ENCODE assay signal across 8 mouse cellular contexts in the genomic region with DNA sequence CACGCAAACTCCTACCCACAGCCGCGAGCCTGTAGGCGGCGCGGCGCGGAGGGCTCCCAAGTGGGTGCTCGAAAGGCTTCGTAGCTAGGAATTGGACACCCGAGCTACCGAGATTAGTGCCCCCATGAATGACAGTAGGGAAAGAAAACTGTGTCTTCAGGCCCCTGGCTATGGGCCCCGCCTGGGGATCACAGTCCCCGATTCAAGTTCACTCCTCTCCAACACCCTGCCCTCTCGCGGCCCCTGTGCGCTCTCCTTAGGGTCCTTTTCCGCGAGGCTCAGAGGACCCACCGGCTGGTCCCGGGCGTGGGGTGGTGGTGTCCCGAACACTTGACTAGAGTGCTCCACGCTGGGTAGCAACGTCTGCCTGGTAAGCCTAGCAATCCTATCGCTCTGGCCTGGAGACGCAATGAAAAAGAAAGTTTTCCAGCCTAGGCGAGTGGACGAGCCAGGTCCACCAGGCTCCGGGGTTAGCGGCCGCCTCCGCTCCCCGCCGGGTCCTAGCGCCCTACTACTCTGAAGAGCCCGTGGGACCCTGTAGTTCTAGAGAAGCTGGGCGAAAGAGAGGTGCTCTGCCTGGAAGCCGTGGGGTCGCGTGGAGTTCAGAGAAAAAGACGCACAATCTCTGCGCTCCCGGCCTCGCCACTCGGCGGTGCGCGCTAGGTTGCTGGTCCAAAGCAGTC. TPM values are rescaled to one million over a fixed set of nuclear protein-coding genes. Genes with fewer than 3 reads are reported as not detected.
DNase-seq lines count a peak whose midpoint lies in the region; ATAC-seq and TF ChIP-seq lines count a peak whose summit lies in the region.

No protein-coding gene starts in this region.

- peaks cover 7% of the 10 kb centered on the region for H3K4me1 ChIP-seq in forebrain, embryonic 14.5 days (ENCODE audit: control insufficient read depth, insufficient read depth, low read length)
- H3K4me1 ChIP-seq in liver, postnatal 0 days (ENCODE audit: insufficient read depth): peaks cover 20% of the 10 kb centered on the region
- peaks cover 23% of the 10 kb centered on the region for H3K4me1 ChIP-seq in neural tube, embryonic 12.5 days
- H3K4me1 ChIP-seq in testis, adult 2 months (ENCODE audit: control insufficient read depth, insufficient read depth, low read length): peaks cover 22% of the 10 kb centered on the region

- H3K9me3 ChIP-seq in forebrain, embryonic 14.5 days (replicated peaks; ENCODE audit: control insufficient read depth, low read length): no peaks in the 10 kb centered on the region
- H3K9me3 ChIP-seq in liver, postnatal 0 days (ENCODE audit: low read length): no peaks in the 10 kb centered on the region
- H3K9me3 ChIP-seq in neural tube, embryonic 12.5 days: no peaks in the 10 kb centered on the region

- TF ChIP-seq EP300 in liver, postnatal 0 days (IDR thresholded peaks at IDR 0.05; ENCODE audit: low read depth): no peak

- no peak overlapping the region for H3K27ac ChIP-seq in forebrain, embryonic 14.5 days (ENCODE audit: low read depth, low read length)
- H3K27ac ChIP-seq in liver, postnatal 0 days (ENCODE audit: low read depth): peak overlapping the region; percentile 85
- H3K27ac ChIP-seq in neural tube, embryonic 12.5 days: no peak overlapping the region
- peak overlapping the region; percentile 27 for H3K27ac ChIP-seq in testis, adult 2 months (ENCODE audit: control insufficient read depth, insufficient read depth, low read depth, low read length)

- no peak for TF ChIP-seq POLR2A in testis, adult 2 months (IDR thresholded peaks at IDR 0.05; ENCODE audit: control insufficient read depth, low read depth, low read length)

- intact Hi-C loops in heart, postnatal 10 days (cut with DNase I): loop anchor here (2.0 kb wide), 2 partner anchors 37 to 61 kb away; partner anchors contain the start of gene Cebpg

- H3K4me3 ChIP-seq in forebrain, embryonic 14.5 days (ENCODE audit: low read depth, low read length): peak overlapping the region; percentile 48
- H3K4me3 ChIP-seq in liver, postnatal 0 days (ENCODE audit: low read depth, low read length): peak overlapping the region; percentile 69
- H3K4me3 ChIP-seq in neural tube, embryonic 12.5 days: peak overlapping the region; percentile 48
- peak overlapping the region; percentile 76 for H3K4me3 ChIP-seq in testis, adult 2 months (ENCODE audit: control insufficient read depth, low read depth, low read length)

- no peaks in the 10 kb centered on the region for H3K36me3 ChIP-seq in forebrain, embryonic 14.5 days (ENCODE audit: control insufficient read depth, insufficient read depth, low read length)
- no peaks in the 10 kb centered on the region for H3K36me3 ChIP-seq in liver, postnatal 0 days (replicated peaks; ENCODE audit: insufficient read depth, low read length)
- no peaks in the 10 kb centered on the region for H3K36me3 ChIP-seq in neural tube, embryonic 12.5 days
- H3K36me3 ChIP-seq in testis, adult 2 months (ENCODE audit: control insufficient read depth, insufficient read depth, low read length): no peaks in the 10 kb centered on the region

- H3K27me3 ChIP-seq in forebrain, embryonic 14.5 days (replicated peaks; ENCODE audit: control insufficient read depth, insufficient read depth, low read length): peaks cover 69% of the 10 kb centered on the region
- peaks cover 39% of the 10 kb centered on the region for H3K27me3 ChIP-seq in liver, postnatal 0 days (ENCODE audit: insufficient read depth, low read length)
- H3K27me3 ChIP-seq in neural tube, embryonic 12.5 days (replicated peaks): peaks cover 73% of the 10 kb centered on the region
- no peaks in the 10 kb centered on the region for H3K27me3 ChIP-seq in testis, adult 2 months (ENCODE audit: control insufficient read depth, insufficient read depth, low read length)

- WGBS in forebrain, embryonic 14.5 days: under 1% methylated on average over 49 of the region's 49 CpGs
- under 1% methylated on average over 49 of the region's 49 CpGs for WGBS in liver, postnatal 0 days (ENCODE audit: insufficient replicate concordance)
- under 1% methylated on average over 49 of the region's 49 CpGs for WGBS in neural tube, embryonic 12.5 days

- peak overlapping the region; percentile 56 for H3K9ac ChIP-seq in forebrain, embryonic 14.5 days (ENCODE audit: low read length)
- peak overlapping the region; percentile 71 for H3K9ac ChIP-seq in liver, postnatal 0 days (replicated peaks)
- peak overlapping the region; percentile 61 for H3K9ac ChIP-seq in neural tube, embryonic 12.5 days

- peak; percentile 43 for TF ChIP-seq CTCF in liver, postnatal 0 days (IDR thresholded peaks at IDR 0.05; ENCODE audit: low read depth)
- 0 out of 2 replicates have a peak, but pooled peaks have one; percentile 4 for TF ChIP-seq CTCF in testis, adult 2 months (IDR thresholded peaks at IDR 0.05; ENCODE audit: control insufficient read depth, insufficient read depth, insufficient replicate concordance, low read depth, low read length)

- peak; percentile 63 for DNase-seq in CD4-positive helper T cell, adult 2 months (ENCODE audit: low read depth, low spot score)
- peak; percentile 78 for DNase-seq in brain, adult 2 months (ENCODE audit: low read depth, low spot score)
- DNase-seq in forebrain, embryonic 14.5 days (ENCODE audit: low spot score): peak; percentile 72
- DNase-seq in heart, postnatal 10 days: peak; percentile 85 to 86
- DNase-seq in kidney, postnatal 25 days: peak; percentile 84 to 93
- peak; percentile 73 for DNase-seq in liver, postnatal 0 days

- H3K4me2 ChIP-seq in forebrain, embryonic 14.5 days (ENCODE audit: low read length): peak overlapping the region; percentile 98
- peak overlapping the region; percentile 87 for H3K4me2 ChIP-seq in liver, postnatal 0 days (ENCODE audit: low read depth, low read length)
- H3K4me2 ChIP-seq in neural tube, embryonic 12.5 days (replicated peaks): peak overlapping the region; percentile 96

- ATAC-seq in forebrain, embryonic 14.5 days: peak; percentile 60
- ATAC-seq in liver, postnatal 0 days: peak; percentile 45
- peak; percentile 70 for ATAC-seq in neural tube, embryonic 12.5 days (ENCODE audit: low FRiP score, low read depth)

RNA-seq across cellular contexts. Expression of gene Cebpa, which starts 0.9 kb away (rescaled TPM):
- 0.38 and 0.62 TPM in 2 replicates for polyA plus RNA-seq in forebrain, embryonic 14.5 days (2014; fragmentation: Nextera tagmentation; extraction: Ambion mirVana)
- 10 to 100 TPM in 1 of 2 experiments, 1 to 10 TPM in 1; 7.6 to 13.7 TPM for total RNA-seq in heart, postnatal 10 days (2021)
- 20.2 and 34.0 TPM in 2 replicates for polyA plus RNA-seq in liver, postnatal 0 days (2015; fragmentation: Nextera tagmentation; extraction: Ambion mirVana)
- 0.68 and 0.74 TPM in 2 replicates for polyA plus RNA-seq in neural tube, embryonic 12.5 days (2016; fragmentation: Nextera tagmentation; extraction: Ambion mirVana)
- polyA plus RNA-seq in testis, adult 2 months (2012; rRNA removed): 1.7 and 2.6 TPM in 2 replicates

Comparison
In these comparisons a context has a peak if more than half of its experiments do, and no peak if none do; other contexts are left out.
1. H3K27ac ChIP-seq: peak in liver, postnatal 0 days (single experiment) and testis, adult 2 months (single experiment); none in forebrain, embryonic 14.5 days (single experiment) and neural tube, embryonic 12.5 days (single experiment).
2. Peak in every context shown above with its lines, with median percentiles within 50 percentile points of each other: DNase-seq, ATAC-seq, H3K4me2 ChIP-seq, H3K4me3 ChIP-seq and H3K9ac ChIP-seq.